Mouse (Mus musculus) embryonic facial prominence, embryonic 11.5 days (tissue): ENCODE data around the gene Pdzk1. TPM values are rescaled to one million over a fixed set of nuclear protein-coding genes. Genes with fewer than 3 reads are reported as not detected.

Experiments used
- ATAC-seq: fragments of 200-750 bp; cut with Nextera tagmentation; replicated peaks from 2 replicates; pipeline ENCODE4 v1.8.0; 2017; ENCODE audit warnings: low read depth; ENCODE audit not compliant: insufficient number of reproducible peaks, low FRiP score, low TSS enrichment
- DNase-seq: peaks from one replicate; pipeline ENCODE4 v3.0.0-alpha.2; 2015; ENCODE audit warnings: low spot score
- H3K27ac ChIP-seq: fragments of 300-500 bp; sonication (generic); replicated peaks from 2 replicates; pipeline ENCODE4 v1.5.1; 2014; ENCODE audit warnings: mild to moderate bottlenecking, low read depth, low read length, control low read depth
- H3K27me3 ChIP-seq: fragments of 300-500 bp; sonication (generic); 2 replicates; pipeline ENCODE4 v1.6.1; 2014; ENCODE audit warnings: mild to moderate bottlenecking, low read length, moderate library complexity, mixed read lengths; ENCODE audit not compliant: control insufficient read depth, insufficient read depth
- H3K36me3 ChIP-seq: fragments of 300-500 bp; sonication (generic); replicated peaks from 2 replicates; pipeline ENCODE4 v1.6.1; 2014; ENCODE audit warnings: low read depth, mild to moderate bottlenecking, low read length, moderate library complexity, mixed read lengths; ENCODE audit not compliant: control insufficient read depth, insufficient read depth
- H3K4me1 ChIP-seq: fragments of 300-500 bp; sonication (generic); 2 replicates; pipeline ENCODE4 v1.6.1; 2014; ENCODE audit warnings: low read length, mixed read lengths; ENCODE audit not compliant: control insufficient read depth, insufficient read depth
- H3K4me2 ChIP-seq: fragments of 300-500 bp; sonication (generic); 2 replicates; pipeline ENCODE4 v1.6.1; 2014; ENCODE audit warnings: low read depth, mild to moderate bottlenecking, control low read depth, low read length, moderate library complexity
- H3K4me3 ChIP-seq: fragments of 300-500 bp; sonication (generic); 2 replicates; pipeline ENCODE4 v1.5.1; 2014; ENCODE audit warnings: low read depth, low read length, control low read depth
- H3K9ac ChIP-seq: fragments of 300-500 bp; sonication (generic); replicated peaks from 2 replicates; pipeline ENCODE4 v1.6.1; 2014; ENCODE audit warnings: mild to moderate bottlenecking, control low read depth, low read length
- H3K9me3 ChIP-seq: fragments of 300-500 bp; sonication (generic); replicated peaks from 2 replicates; pipeline ENCODE4 v1.6.1; 2016; ENCODE audit warnings: mild to moderate bottlenecking, low read length, inconsistent platforms, mixed read lengths; ENCODE audit not compliant: control insufficient read depth
- whole genome bisulfite sequencing: fragments of 180-500 bp; shearing (Covaris S2); extraction: QIAGEN DNeasy Blood & Tissue Kit; methylation state at CpG from one replicate; pipeline ENCODE4 v1.1.7; 2014; 5-methylcytosine and 5-hydroxymethylcytosine counted together
- polyA plus RNA-seq: library from polyadenylated mRNA; unstranded; fragments of >200 nt; fragmentation: Nextera tagmentation; extraction: Ambion mirVana; gene quantifications from 2 replicates; pipeline ENCODE4 v1.2.1, GENCODE M21; 2014

Pdzk1 gene
- not detected in 2 replicates for polyA plus RNA-seq

GRCm38 (mm10) chr3:96828984-96829383 is at the start of gene Pdzk1, which contains the start of gene Cd160:
Gene Pdzk1 (plus strand): TSS chr3:96829284.
Gene Cd160 (minus strand): TSS chr3:96829351.
- no peak for ATAC-seq
- DNase-seq, result no peak
- H3K4me2 ChIP-seq, result no peak within 1 kb of the TSS
- H3K4me3 ChIP-seq, result no peak within 1 kb of the TSS
- H3K27me3 ChIP-seq, result no peaks in the 10 kb centered on the region
- 67% methylated on average over 1 of the region's 1 CpGs for WGBS
- H3K4me1 ChIP-seq, result no peaks in the 10 kb centered on the region
- H3K9ac ChIP-seq, result no peak within 1 kb of the TSS
- no peaks in the 10 kb centered on the region for H3K9me3 ChIP-seq
- H3K27ac ChIP-seq, result no peak within 1 kb of the TSS
- no peaks in the 10 kb centered on the region for H3K36me3 ChIP-seq

GRCm38 (mm10) chr3:96782236-96782635 is 46.8 kb upstream of the Pdzk1 start:
- WGBS, result 83% methylated on average over 8 of the region's 8 CpGs
- Histone ChIP-seq H3K9me3 (no peaks in the 10 kb centered on the region), H3K4me1 (no peaks in the 10 kb centered on the region), H3K4me3 (no peak overlapping the region), H3K9ac (no peak overlapping the region), H3K4me2 (no peak overlapping the region), H3K27ac (no peak overlapping the region), H3K36me3 (no peaks in the 10 kb centered on the region), H3K27me3 (no peaks in the 10 kb centered on the region)
- ATAC-seq (no peak), DNase-seq (no peak)

- Histone ChIP-seq H3K9me3 (no peaks in the 10 kb centered on the region), H3K4me3 (no peak overlapping the region), H3K27ac (no peak overlapping the region), H3K9ac (no peak overlapping the region), H3K4me2 (no peak overlapping the region), H3K27me3 (no peaks in the 10 kb centered on the region), H3K36me3 (no peaks in the 10 kb centered on the region; the same call in 1 of the 2 replicates), H3K4me1 (no peaks in the 10 kb centered on the region)
- ATAC-seq (no peak), DNase-seq (no peak)
- WGBS, result 88% methylated on average over 1 of the region's 1 CpGs
Measured at GRCm38 (mm10) chr3:96787784-96788183, 41.3 kb upstream of the Pdzk1 start.

- no peak overlapping the region for H3K4me3 ChIP-seq
- no peak overlapping the region for H3K27ac ChIP-seq
- 90% methylated on average over 8 of the region's 8 CpGs for WGBS
- no peaks in the 10 kb centered on the region for H3K4me1 ChIP-seq
- H3K4me2 ChIP-seq, result no peak overlapping the region
- no peak overlapping the region for H3K9ac ChIP-seq
- no peaks in the 10 kb centered on the region for H3K9me3 ChIP-seq
- H3K36me3 ChIP-seq, result no peaks in the 10 kb centered on the region; the same call in 1 of the 2 replicates
- DNase-seq (no peak), ATAC-seq (no peak)
- H3K27me3 ChIP-seq, result no peaks in the 10 kb centered on the region
Measured at GRCm38 (mm10) chr3:96788506-96788905, 40.6 kb upstream of the Pdzk1 start.

- 88% methylated on average over 11 of the region's 11 CpGs for WGBS
- no peak overlapping the region for H3K27ac ChIP-seq
- H3K9me3 ChIP-seq, result no peaks in the 10 kb centered on the region
- ATAC-seq (no peak), DNase-seq (no peak)
- H3K9ac ChIP-seq, result no peak overlapping the region
- H3K4me2 ChIP-seq, result no peak overlapping the region
- no peaks in the 10 kb centered on the region for H3K36me3 ChIP-seq
- H3K27me3 ChIP-seq, result no peaks in the 10 kb centered on the region
- no peaks in the 10 kb centered on the region for H3K4me1 ChIP-seq
- H3K4me3 ChIP-seq, result no peak overlapping the region
Measured at GRCm38 (mm10) chr3:96800254-96800653, 28.8 kb upstream of the Pdzk1 start.

GRCm38 (mm10) chr3:96802214-96802613 is 26.9 kb upstream of the Pdzk1 start:
- Histone ChIP-seq H3K9me3 (no peaks in the 10 kb centered on the region), H3K9ac (no peak overlapping the region), H3K4me1 (no peaks in the 10 kb centered on the region), H3K27me3 (no peaks in the 10 kb centered on the region), H3K4me3 (no peak overlapping the region), H3K27ac (no peak overlapping the region), H3K36me3 (no peaks in the 10 kb centered on the region), H3K4me2 (no peak overlapping the region)
- 78% methylated on average over 1 of the region's 1 CpGs for WGBS
- DNase-seq (no peak), ATAC-seq (no peak)

- ATAC-seq, result no peak
- H3K9ac ChIP-seq, result no peak overlapping the region
- WGBS, result 85% methylated on average over 3 of the region's 3 CpGs
- H3K4me3 ChIP-seq, result no peak overlapping the region
- no peaks in the 10 kb centered on the region for H3K4me1 ChIP-seq
- no peak overlapping the region for H3K4me2 ChIP-seq
- DNase-seq, result no peak
- no peaks in the 10 kb centered on the region for H3K27me3 ChIP-seq
- H3K36me3 ChIP-seq, result no peaks in the 10 kb centered on the region
- H3K9me3 ChIP-seq, result no peaks in the 10 kb centered on the region
- no peak overlapping the region for H3K27ac ChIP-seq
Measured at GRCm38 (mm10) chr3:96808136-96808535, 20.9 kb upstream of the Pdzk1 start.

- Histone ChIP-seq H3K27ac (no peak overlapping the region), H3K9ac (no peak overlapping the region), H3K4me3 (no peak overlapping the region), H3K4me2 (no peak overlapping the region), H3K27me3 (no peaks in the 10 kb centered on the region), H3K9me3 (no peaks in the 10 kb centered on the region), H3K4me1 (no peaks in the 10 kb centered on the region), H3K36me3 (no peaks in the 10 kb centered on the region)
- 82% methylated on average over 3 of the region's 3 CpGs for WGBS
- DNase-seq (no peak), ATAC-seq (no peak)
Measured at GRCm38 (mm10) chr3:96808651-96809050, 20.4 kb upstream of the Pdzk1 start.
